Mouse (Mus musculus) embryo, embryonic 11.5 days (tissue): ENCODE measurements around the gene Dyrk1b.
"Not testable (repeated sequence)": the region's sequence is repeated elsewhere in the genome, so short reads cannot be mapped to it uniquely, and the experiment has no call there.

Source experiments
- DNase-seq: peaks from one replicate; pipeline ENCODE4 v3.0.0-alpha.2; 2012; ENCODE audit warnings: low read depth, low spot score

The Dyrk1b gene

DNA sequence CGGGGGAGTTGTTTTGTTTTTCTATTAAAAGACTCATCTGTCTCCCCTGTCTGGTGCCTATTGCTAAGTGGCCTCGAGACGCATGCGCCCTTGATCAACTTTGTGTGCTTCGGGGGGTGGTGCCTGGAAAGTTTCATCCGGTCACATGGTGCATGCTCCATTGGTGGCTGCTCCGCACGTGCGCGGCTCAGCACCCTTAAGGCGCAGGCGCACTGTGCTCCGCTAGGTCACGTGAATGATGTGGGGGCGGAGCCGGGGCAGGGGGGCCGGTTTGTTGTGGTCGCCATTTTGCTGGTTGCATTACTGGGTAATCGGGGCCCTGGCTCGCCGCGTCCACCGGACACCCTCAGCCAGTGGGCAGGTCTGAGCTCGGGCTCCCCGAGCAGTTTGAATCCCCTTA, at the start of gene Dyrk1b:
Gene Dyrk1b (plus strand): TSS at position 242 of the 400 bp plus-strand sequence.
- DNase-seq = peak; percentile 97

DNA sequence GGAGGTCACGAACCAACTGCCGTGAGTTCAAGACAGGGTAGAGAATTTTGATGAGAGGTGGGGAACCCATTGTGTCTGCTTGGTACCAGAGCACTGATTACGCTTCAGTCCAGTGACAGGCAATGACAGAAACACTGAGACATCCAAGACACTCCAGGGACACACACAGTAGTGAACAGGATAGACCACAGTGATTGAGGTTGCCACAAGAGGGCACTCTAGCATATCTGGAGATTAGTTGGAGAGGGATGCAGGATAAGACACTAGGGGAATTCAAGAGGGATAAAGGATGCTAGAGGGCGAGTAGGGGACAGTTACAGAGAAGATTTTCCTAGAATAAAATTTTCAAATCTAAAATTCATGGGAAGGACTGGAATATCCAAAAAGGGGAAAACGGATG, 41.7 kb upstream of the Dyrk1b start:
- peak; percentile 17 for DNase-seq

DNA sequence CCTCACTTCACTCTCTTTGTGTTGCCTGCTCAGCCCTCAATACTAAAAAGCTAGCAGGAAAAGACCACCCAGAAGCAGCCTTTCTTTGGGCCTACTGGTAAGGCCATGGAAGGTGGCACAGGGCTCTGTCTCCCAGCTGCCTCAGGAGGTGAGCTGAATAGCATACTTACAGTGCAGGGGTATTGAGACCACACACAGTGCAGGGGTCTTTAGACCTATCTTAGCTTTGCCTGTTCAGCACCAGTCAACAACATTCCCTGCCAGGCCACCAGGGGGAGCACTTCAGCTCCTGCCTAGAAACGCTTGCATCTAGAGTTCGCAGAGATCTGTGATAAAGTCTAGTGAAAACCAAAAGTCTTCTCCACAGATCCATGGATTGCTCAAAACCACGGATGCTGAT, 31.0 kb upstream of the Dyrk1b start:
- DNase-seq = peak; percentile 55

DNA sequence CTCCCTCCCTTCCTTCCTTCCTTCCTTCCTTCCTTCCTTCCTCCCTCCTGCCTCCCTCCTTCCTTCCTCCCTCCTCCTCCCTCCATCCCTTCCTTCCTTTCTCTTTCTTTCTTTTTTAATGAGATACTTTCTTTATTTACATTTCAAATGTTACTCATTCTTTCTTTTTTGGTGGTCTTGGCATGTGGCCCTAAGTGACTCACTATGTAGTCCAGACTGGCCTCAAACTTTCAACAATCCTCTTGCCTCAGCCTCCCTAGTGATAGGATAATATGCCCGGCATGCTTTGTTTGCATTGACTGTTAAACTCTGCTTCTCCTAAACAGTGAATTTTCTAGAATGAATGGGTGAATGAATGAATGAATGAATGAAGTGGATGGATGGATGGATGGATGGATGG, 29.4 kb upstream of the Dyrk1b start:
- DNase-seq = no peak

DNA sequence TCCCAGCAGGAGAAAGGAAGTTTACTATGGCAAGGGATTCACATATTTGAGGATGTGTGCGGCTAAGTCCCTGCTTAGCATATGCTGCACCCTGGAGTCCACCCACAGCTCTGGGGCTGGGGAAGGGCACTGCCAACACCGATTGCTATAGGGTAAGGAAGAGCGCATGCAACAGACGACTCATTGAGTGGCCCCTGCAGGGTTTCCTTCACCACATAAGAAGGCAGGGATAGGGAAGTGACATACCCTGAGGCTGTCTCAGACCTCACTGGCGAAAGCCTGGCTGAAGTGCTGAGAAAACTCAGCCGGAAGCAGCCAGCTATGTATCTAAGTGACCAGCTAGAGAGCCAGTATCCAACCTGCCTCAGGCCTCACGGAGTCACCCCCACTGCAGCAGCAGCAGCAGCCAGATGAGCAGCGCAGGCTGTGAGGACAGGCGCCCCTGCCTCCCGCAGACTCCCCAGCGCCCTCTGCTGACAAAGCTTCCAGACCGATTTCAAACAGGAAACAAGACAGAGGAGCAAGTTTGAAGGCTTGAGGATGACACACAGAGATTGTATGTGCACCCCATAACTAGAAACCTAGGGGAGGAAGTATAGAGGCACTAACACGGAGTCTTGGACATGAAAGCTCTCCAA, 27.6 kb upstream of the Dyrk1b start:
- DNase-seq = no peak

DNA sequence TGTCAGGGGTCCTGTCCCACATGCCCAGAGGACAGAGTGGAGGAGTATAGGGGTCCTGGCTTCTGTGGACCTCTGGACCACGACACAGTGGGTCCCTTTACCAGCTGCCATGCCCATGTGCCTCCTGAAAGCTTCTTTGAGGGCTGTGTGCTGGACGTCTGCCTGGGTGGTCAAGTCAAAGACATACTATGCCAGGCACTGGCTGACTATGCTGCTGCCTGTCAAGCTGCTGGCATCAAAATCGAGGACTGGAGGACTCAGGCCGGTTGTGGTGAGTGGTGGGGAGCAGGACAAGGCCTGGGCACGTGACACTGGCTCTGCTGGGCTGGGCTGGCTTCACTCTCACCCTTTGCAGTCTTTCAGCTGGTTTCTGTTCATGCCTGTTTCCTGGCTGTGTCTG, 25.7 kb upstream of the Dyrk1b start:
- not testable (repeated sequence) for DNase-seq

DNA sequence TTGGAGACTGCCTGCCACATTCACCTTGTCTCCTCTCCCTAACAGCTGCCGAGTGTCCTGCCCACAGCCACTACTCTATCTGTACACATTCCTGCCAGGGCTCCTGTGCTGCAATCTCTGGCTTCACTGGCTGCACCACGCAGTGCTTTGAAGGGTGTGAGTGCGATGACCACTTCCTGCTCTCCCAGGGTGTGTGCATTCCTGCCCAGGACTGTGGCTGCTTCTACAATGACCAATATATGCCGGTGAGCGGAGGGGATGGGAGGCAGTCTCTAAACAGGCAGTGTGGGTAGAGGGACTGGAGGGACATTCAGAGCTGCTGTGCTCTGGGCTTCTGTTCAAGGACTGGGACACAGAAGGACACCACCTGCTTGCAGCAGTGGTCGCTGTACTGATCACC, 20.0 kb upstream of the Dyrk1b start:
- no peak for DNase-seq

DNA sequence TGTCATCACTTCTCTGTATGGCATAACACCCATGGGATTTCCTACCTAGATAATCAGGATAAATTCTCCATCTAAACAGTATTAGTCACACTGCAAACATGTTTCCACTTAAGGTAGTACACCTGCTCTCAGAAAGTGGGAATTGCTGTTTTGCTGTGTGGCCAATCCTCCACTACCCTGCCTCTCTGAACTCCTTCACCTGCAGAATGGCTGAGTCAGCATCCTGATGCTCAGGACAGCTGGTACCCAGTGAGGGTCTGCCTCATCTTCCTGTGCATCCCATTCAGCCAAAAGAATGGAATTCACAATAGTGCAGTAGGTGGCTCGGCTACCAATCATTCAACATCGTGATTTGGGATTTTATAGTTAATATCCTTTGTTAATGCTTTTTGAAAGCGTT, 19.4 kb upstream of the Dyrk1b start:
- DNase-seq = no peak

DNA sequence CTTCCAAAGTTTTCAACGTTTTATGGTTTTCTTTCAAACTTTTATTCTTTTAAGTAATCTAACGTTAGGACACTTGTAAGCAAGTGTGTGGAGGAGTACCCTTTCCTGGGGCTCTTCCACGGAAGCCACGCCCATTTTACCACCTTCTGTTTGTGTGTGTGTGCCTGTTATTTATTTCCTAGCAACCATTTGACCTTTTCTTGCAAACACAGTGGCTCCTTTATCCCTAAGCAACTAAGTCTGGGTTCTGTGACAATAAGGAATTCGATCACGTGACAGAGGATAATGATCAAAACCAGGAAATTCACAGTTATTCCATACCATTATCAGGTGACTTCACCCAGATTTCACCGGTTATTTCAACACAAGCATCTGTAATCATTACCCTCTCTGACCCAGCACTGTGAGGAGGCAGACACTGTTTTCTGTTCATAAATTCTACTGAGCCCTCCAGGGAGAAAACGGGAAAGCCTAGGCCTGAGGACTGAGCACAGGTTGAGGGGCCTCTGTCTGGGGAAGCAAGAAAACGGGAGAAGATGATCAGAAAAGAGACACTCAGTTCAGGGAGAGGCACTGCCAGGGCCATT, 18.0 kb upstream of the Dyrk1b start:
- no peak for DNase-seq

DNA sequence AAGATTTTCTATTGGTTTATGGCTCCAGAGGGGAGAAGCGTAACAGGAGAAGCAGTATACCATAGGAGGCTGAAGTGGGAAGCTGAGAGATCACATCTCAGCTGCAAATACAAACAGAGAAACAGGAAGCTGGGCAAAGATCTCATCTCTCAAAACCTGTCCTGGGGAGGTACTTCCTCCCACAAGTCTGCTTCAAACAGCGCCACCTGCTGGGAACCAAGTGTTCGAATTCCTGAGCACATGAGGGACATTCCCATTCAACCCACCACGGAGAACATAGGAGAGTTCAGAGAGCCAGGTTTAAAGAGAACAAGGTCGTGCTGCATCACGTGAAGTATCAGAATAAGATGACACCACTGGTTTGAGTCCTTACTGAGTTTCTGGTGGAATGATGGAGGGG, 13.9 kb upstream of the Dyrk1b start:
- DNase-seq = no peak

DNA sequence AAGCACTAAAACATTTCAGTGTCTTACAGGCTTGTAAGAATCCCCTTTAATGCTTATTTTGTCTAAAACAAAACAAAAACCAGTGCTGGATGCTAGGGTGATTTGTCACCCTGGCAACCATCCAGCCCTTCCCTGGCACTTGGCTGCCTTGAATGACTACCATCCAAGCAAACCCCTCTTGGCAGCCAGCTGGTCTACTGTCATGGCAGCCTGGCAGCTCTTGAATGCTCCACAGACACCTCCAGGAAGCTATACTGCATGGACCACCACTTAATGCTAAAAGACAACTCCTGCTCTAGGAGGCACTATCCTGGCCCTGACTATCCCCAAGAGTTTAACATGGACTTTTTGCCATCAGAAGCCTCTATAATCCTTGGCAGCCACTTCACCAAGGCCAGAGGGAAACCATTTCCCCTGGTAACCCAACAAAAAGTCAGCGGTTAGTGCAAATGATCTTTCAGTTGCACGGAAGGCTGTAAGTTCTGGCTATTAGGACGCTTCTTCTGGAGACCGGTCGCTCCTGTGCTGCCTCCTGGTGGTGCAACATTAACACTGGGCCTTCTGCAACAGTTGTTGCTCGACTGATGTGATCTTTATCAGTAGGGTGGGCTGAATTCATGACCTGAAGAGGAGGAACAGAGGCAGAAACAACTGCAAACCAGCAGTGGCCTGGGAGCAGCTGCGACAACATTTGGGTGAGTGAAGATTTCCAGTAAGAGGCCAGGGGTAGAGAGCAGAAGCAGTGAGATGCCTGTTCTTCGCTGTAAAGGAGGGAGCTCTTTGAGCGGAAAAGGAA, 10.8 kb upstream of the Dyrk1b start:
- no peak for DNase-seq

DNA sequence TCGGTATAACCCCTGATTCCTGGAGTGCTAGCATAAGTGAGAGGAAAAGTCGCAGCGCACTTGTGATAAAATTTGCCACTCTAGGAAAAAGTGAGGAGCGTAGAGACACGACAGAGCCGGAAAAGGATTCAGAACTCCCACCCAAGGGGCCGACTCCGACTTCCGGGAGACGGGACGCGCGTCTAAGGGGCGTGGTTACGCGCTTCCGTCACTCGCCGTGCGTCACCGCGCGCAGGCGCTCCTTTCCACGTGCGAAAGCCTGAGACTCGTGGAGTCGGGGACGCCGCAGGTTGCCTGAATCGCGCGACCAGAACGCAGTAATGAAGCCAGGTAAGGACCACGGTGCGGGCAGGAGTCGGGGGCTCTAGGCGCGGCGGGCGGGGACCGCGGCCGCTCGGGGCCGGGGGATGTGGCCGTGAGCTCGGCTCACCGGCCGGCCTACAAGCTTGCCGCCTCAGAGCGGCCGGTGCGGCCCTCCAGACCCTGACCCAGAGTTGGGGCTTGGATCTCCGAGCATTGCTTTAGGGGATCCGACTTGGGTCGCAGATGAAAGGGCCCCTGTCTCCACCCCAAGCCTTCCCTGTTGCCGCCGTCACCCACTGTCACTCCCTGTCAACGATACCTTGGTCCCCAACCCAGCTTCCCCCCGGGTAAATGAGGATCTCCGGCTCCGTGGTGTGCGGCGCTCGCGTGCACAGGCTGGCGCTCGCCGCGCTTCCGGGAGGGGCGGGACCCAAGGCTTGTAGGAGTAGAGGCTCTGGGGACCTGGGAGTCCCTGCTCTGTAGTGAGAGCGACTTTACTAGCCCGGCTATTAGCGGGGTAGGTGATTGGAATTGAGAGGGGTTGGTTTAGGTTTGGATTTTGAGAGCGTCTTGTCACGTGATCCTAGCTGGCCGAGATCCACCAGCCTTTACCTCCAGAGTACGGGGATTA, 9.5 kb upstream of the Dyrk1b start, which contains the start of gene Fbl:
Gene Fbl (plus strand): TSS at position 222 of the 934 bp plus-strand sequence.
- DNase-seq = peak; percentile 90

DNA sequence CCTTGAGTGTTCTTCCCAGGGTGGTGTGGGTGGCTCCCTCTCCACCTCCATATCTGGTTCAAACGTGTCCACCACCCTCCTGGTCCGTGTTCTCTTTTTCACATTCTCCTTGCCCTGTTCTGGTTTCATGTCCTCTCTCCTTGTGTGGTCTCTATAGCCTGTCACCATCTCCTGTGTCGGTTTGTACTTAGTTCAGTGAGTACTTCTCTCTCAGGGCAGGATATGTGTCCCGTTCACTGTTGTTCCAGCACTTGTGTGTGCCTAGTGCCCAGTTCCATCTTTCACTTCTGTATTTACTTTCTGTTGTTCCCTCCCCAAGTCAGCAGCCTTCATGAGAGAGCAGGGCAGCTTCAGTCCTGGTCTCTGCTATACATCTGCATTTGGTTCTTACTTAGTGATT, 3.9 kb upstream of the Dyrk1b start:
- DNase-seq = no peak

DNA sequence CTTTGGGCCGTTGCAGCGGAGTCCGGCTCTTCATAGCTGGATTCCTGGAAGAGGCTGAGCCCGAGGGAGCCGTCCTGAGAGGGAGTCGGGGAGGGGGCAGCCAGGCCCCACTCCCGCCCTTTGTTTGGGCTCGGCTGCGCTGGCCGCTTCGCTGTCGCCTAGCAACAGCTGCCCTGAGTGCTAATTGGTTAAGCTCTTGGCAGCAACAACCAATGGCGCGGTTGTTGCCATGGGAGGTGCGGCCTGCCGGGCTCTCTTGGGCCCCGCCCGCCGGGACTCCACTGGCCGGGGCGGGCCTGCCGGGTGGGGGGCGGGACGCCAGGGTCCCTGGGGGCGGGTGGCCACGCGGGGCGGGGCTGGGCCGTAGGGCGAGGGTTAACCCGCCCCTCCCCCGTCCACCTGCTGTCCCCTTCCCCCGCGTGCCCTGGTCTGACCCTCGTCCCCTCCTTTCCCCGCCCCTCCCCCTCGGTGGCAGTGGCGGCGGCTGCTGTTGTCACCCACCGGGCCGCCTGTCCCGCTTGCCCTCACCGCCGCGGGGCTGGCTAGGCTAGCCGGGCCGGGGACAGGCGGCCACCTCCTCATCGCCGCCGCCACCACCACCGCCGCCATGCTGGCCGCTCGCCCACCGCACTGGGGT, 590 bp downstream of the Dyrk1b start:
- peak; percentile 90 for DNase-seq

DNA sequence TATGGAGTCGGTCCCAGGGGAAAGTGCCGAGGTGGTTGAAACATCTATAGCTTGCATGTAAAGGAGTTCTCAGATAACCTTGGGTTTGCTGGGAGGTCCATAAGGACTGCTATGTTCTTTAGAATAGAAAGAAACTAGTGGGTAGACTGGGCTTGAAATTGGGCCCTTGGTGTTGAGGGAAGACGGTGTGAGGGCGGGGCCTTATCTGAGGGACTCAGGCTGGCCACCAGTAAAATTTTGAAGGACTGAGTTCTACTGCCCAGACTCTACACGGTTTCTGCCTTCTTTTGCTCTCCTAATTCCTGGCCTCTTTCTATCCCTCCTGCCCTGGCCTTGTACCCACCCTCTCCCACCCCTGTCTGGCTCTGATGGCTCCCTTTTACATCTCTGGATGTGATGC, 1.6 kb downstream of the Dyrk1b start:
- DNase-seq = no peak

DNA sequence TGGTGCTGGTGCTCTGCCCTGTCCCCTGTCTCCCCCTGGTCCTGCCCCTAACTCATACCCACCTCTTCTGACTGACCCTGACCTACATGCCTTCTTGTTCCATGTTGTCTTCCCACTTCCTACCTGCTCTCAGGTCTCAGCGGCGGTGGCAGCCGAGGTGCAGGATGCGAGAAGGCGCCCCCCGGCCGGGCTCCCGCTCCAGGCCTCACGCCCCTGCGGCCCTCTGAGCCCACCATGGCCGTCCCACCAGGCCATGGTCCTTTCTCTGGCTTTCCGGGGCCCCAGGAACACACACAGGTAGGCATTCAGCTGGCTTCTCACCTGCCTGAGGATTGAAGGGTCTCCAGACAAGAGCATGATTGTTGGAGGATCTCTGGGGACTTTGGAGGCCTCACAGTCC, 2.1 kb downstream of the Dyrk1b start:
- DNase-seq = no peak

DNA sequence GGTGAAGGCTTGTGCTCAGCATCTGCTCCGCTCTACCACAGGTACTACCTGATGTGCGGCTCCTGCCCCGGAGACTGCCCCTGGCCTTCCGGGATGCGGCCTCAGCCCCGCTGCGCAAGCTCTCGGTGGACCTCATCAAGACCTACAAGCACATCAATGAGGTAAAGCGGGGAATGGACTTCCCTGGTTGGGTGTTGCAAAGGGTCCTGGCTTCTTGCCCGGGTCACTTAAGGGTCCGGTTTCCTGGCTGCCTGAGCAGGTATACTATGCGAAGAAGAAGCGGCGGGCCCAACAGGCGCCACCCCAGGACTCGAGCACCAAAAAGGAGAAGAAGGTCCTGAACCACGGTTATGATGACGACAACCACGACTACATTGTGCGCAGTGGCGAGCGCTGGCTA, 3.1 kb downstream of the Dyrk1b start:
- no peak for DNase-seq

DNA sequence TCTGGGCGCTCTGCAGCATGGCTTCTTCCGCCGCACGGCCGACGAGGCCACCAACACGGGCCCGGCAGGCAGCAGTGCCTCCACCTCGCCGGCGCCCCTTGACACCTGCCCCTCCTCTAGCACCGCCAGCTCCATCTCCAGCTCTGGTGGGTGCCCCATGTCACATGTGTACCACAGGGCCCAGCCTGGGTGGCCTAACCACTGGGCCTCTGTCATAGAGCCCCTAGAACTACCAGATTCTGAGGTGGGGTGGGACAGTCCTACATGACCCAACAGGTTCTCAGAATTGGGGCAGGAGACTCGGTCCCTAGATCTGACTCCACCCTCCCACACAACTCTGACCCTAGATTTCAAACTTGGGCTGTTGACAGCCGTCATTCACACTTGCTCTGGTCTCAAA, 6.6 kb downstream of the Dyrk1b start:
- no peak for DNase-seq

DNA sequence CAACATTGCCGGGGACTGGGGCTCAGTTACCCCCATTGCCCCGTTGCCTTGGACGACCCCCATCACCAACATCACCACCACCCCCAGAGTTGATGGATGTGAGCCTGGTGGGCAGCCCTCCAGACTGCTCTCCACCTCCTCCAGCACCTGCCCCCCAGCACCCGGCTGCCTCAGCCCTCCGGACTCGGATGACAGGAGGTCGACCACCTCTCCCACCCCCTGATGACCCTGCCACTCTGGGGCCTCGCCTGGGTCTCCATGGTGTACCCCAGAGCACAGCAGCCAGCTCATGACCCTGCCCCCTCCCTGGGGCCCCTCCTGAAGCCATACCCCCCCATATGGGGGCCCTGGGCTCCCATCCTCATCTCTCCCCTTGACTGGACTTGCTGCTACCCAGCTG, 7.4 kb downstream of the Dyrk1b start:
- DNase-seq = no peak

DNA sequence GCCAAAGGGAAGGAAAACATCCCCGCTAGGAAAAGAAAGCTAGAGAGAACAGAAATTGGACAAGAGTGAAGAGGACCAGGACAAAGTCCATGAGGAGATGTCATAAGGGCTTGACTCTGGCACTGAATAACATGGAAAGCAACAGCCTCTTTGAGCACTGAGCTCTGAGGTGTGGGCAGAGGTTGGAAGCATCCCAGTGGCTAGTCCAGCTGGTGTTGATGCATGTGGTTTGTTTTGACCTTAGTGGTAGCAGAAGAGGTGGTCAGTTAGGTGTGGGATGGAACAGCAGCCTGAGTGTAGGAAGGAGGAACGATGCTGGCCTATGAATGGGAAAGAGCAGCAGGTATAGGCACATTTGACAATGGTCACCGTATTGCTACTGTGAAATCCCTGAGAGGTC, 12.2 kb downstream of the Dyrk1b start:
- DNase-seq = no peak

DNA sequence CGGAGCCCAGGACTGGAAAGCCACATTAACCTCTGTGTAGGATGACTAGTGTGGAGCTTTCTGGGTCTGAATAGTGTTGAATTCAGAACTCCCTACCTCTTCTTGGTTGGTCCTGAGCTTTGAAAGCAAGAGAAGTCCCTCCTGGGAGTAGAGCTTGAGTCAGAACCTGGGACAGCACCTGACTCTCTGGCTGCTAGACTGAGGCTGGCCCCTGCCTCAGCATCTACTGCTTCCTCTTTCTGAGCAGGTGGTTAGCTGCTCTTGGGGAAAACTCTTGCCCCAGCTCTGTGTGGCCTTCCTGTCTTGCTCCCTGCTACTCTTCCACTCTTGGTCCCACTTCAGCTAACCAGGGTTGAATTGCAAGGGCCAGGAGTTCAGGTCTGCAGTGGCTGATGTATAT, 12.6 kb downstream of the Dyrk1b start:
- DNase-seq = no peak
